Mouse (Mus musculus): ENCODE measurements around the gene Vmn2r87.
"Not testable (repeated sequence)": the region's sequence is repeated elsewhere in the genome, so short reads cannot be mapped to it uniquely, and the experiment has no call there.

Gene Vmn2r87

DNA sequence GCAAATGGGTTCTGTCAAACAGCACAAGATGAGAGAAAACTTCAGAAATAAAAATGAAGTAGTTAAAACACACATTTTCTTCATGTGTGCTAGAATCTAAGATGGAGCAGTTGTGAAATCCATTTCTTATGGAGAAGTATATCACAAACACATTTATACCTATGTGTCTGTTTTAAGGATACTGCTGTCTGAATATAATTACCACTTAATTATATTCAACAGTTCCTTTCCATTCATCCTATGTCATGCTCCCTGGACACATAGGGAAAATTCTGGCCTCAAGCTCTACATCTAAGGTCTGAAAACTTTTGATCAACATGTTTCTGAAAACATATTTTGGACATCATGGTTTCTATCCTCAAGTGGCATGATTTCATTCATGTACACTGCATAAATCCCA, at the start of gene Vmn2r87:
Gene Vmn2r87, minus strand, starts transcription at position 101 of the 400 bp plus-strand sequence.
- no peak for DNase-seq (ENCODE audit: inconsistent ontology term)

DNA sequence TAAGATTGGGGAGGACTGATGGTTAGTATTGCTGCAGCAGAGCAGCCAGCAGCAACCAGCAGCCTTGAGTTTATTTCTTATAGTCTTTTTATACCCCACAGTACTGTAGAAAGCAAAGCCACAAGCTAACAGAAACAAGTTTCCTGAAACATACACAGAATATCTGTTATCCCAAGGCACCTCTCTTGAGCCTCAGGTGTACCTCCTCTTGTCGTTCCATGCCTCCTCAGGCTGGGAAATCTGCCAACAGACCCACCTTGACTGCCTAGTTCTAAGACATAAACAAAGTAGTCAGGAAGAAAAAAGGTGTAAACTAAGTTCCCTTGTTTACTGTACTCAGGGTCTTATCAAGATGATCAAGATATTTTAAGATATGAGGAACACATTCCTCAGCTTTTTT, 47.1 kb upstream of the Vmn2r87 start:
- DNase-seq (ENCODE audit: inconsistent ontology term), result not testable (repeated sequence)

DNA sequence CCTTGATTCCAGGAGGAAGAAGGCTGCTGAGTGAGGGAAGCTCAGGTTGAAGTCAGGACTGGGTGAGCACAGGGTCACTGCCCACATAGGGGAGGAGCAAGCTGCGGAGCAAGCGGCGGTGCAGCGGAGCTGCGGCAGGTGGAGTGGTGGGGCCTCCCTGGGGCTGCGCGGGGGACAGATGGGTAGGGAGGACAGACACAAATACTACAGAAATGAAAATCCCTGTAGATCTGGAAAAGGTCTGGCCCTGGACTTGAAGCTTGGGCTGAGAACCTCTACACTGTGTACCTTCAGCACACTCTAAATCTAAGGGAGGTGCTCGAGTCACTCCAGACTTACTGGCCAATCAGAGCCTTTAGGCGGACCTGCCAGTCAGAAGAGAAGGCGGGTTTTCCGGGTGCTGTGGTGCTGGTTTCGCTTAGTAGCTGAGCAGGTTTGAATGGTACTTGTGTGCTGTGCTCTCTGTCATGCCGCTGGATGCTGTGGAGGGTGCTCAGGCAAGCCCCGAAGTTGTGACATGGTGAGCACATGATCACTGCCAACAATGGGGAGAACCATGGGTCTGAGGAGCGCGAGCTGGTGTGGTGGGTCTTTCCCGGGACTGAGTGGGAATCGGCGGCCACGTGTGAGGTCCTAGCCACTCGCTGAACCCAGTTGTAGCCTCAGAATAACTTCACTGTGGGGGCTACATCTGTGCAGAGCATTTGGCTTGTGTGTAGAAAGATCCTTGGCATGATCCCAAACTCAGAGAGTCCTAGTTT, 44.9 kb upstream of the Vmn2r87 start:
- peak; percentile 74 for DNase-seq (ENCODE audit: inconsistent ontology term)

DNA sequence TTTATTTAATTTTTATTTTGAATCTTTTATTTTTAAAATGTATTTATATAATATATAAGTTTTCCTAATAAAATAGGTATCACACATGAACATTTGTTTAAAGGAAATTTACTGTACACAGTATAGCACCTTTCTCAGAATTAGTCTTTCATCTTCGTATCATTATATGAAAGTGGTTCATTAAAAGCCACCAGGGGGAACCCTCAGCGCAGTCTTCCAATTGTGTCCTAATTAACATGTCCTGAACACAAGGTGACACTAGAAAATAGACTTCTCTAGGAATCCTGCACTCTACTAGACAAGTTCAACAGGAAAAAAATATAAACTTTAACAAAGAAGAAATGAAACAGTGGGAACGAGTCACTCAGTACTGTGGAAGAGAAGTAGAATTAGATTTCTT, 38.9 kb upstream of the Vmn2r87 start:
- peak; percentile 37 for DNase-seq (ENCODE audit: inconsistent ontology term)

DNA sequence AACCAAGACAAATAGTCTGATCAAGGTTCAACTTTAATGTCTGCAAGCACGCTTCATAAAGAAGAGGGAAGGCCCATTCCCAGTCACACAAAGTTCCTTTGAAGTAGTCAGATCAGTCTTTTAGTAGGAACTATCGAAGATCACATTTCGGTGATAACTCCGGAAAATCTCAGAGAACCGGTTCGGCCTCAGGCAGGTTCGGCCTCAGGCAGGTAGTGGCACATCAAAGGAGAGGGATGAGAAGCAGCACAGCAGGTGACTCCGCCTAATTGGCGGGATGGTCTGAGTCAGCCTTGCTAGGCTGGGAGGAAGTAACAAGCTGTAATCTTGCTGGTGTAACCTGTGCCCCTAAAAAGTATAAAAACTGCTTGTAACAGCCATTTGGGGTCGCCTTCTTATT, 30.7 kb upstream of the Vmn2r87 start:
- no peak for DNase-seq (ENCODE audit: inconsistent ontology term)

DNA sequence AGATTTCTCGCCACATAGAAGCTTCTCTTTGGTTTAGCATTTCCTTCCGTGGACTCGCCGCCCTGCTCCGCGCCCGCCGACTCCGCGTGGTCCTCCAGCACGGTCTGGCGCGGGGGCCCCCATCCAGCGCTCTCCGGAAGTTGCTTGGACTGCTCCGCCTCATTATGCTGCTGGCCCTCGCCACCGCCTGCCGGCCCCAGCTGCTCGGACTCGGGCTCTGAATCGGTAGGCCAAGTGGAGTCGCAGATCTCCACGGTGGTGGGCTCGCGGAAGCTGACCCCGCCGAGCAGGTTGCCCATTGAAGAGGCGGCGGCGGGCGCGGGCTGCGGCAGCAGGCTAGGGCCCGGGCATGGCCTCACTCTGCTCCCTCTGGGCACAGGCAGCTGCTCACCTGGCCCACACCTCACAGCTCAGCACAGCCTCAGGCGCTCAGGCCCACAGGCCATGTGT, 26.9 kb downstream of the Vmn2r87 start:
- peak; percentile 67 for DNase-seq (ENCODE audit: inconsistent ontology term)

DNA sequence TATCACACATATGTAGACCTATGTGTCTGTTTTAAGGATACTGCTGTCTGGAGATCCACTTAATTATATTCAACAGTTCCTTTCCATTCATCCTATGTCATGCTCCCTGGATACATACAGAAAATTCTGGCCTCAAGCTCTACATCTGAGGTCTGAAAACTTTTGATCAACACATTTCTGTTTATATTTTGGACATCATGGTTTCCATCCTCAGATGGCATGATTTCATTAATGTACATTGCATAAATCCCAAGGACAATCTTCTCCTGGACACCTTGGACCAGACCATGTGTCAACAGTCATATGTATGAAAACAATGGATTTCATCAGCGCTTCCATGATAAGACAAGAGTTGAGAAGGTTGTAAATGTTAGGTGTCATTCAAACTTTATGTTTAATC, 41.2 kb downstream of the Vmn2r87 start, which contains the start of gene Vmn2r86:
Gene Vmn2r86, minus strand, starts transcription at position 101 of the 400 bp plus-strand sequence.
- DNase-seq (ENCODE audit: inconsistent ontology term), result not testable (repeated sequence)

DNA sequence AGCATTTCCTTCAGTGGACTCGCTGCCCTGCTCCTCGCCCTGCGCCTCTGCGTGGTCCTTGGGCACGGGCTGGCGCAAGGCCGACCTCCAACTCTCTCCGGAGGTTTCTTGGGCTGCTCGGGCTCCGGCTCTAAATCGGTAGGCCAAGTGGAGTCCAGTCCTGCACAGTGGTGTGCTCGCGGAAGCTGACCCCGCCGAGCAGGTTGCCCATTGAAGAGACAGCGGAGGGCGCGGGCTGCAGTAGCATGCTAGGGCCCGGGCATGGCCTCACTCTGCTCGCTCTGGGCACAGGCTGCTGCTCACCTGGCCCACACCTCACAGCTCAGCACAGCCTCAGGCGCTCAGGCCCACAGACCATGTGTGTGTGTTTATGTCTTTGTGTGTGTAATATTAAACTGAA, 52.4 kb downstream of the Vmn2r87 start:
- no peak for DNase-seq (ENCODE audit: inconsistent ontology term)

DNA sequence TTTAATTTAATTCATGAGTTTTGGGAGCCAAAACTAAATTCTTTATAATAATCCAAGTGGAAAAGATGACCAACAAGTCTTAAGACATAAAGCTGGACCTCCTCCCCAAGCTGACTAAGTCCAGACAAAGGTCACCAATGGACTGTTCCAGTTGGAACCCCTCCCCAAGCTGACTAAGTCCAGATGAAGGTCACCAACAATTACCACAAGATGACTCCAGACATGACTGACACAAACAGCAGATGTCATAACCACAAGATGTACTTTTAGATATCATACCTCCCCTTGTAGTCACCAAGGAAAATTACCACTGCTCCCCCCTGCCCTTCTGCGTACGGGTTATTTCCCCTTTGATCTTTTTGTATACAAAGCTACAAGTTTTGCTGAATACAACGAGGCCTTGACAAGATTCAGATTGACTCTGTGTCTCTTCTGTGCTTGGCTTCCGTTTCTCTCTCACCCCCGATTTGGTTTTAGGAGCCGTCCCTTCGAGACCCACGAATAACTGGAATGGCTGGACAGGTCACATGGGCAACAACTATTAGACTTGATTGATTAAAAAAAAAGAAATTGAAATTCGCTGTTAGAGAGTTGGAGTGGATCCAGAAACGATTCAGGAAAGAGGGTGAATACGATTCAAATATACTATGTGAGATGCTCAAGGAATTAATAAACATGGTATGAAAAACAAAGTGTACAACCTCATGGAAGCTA, 62.9 kb downstream of the Vmn2r87 start:
- not testable (repeated sequence) for DNase-seq (ENCODE audit: inconsistent ontology term)

DNA sequence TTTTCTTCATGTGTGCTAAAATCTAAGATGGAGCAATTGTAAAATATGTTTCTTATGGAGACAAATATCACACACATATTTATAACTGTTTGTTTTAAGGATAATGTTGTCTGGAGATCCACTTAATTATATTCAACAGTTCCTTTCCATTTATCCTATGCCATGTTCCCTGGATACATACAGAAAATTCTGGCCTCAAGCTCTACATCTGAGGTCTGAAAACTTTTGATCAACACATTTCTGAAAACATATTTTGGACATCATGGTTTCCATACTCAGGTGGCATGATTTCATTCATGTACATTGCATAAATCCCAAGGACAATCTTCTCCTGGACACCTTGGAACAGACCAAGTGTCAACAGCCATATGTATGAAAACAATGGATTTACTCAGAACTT, 67.6 kb downstream of the Vmn2r87 start, which contains the start of gene Vmn2r85:
Gene Vmn2r85, minus strand, starts transcription at position 101 of the 400 bp plus-strand sequence.
- DNase-seq (ENCODE audit: inconsistent ontology term), result not testable (repeated sequence)

DNA sequence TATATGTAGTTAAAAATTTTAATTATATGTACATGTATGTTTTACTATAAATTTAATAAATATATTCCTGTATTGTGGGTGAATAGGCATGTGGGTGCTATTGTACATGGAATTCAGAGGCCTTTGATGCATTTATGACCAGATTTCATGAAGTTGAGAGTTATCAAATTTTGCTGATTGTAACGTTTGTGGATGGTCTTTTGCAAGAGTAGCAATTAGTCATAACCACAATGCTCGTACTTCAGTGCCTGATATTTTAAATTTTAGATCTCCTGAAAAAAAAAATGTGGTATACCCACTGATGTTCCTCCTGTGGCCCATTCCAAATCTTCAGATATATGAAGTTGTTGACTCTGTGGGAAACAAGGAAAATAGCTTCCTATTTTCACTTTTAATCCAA, 74.8 kb downstream of the Vmn2r87 start:
- not testable (repeated sequence) for DNase-seq (ENCODE audit: inconsistent ontology term)

All from Muller cell, postnatal 12 days (primary cell).